Mouse (Mus musculus) cerebral cortex, adult 2 months (tissue): Measurements from ENCODE around the gene Fabp2.

Source experiments
- WGBS: fragments of 180-500 bp; shearing (Covaris S2); methylation state at CpG from one replicate; pipeline ENCODE4 v1.1.7; 2018; 5-methylcytosine and 5-hydroxymethylcytosine counted together

The Fabp2 gene

DNA sequence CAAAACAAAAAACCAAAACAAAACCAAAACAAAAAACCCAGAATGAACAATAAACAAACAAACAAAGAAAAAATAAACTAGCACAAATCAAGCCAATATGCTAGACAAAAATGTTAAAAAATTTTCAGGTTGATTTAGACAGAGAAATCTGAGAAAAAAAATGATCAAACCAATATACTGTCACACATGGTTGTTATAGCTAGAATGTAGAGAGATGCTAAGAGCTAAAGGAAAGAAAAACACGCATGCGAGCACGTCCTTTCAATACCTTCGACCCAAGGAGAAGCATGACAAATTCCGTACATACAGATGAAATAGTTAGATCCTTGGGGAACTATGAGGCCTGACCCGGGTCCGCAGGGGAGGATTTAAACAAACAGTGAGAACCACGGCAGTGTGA lies 24.4 kb downstream of the Fabp2 start, which contains the start of gene Gm10959:
Gm10959 (minus strand) TSS at position 101 of the 400 bp plus-strand sequence.
- WGBS = 91% methylated on average over 8 of the region's 8 CpGs

DNA sequence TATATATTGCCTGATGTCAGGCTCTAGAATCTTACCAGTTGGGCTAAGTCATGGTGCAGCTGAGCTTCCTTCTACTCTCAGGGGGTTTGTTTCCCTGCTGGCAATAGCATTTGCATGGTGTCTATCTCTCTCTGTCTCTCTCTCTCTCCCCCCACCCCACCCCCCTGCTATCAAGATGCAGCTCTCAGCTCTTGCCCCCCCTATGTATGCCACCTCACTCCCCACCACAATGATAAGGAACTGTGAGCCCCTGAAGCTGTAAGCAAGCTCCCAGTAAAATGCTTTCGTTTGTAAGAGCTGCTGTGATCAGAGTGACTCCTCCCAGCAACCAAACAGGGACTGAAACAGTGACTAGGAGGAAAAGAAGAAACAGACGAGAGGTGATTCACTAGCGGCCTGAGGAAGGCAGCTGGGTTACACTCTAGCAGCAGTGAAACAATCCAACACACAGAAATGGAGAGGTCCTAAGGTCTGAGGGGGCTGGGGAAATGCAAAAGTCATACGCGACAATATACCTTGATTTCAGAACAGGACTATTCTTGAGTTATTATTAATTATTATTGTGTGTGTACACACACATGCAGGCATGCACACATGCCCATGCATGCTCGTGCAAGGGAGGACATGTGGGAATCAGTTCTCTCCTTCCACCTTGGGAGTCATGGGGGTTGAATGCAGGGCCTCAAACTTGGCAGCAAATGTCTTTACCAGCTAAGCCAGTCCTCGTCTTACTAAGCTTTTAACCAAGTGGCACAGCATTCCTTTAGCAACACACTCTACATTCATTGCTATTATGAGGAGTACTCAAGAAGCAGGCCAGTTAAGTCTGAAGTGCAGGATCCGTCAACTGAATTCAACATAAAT lies 25.9 kb downstream of the Fabp2 start:
- 73% methylated on average over 8 of the region's 8 CpGs for WGBS

DNA sequence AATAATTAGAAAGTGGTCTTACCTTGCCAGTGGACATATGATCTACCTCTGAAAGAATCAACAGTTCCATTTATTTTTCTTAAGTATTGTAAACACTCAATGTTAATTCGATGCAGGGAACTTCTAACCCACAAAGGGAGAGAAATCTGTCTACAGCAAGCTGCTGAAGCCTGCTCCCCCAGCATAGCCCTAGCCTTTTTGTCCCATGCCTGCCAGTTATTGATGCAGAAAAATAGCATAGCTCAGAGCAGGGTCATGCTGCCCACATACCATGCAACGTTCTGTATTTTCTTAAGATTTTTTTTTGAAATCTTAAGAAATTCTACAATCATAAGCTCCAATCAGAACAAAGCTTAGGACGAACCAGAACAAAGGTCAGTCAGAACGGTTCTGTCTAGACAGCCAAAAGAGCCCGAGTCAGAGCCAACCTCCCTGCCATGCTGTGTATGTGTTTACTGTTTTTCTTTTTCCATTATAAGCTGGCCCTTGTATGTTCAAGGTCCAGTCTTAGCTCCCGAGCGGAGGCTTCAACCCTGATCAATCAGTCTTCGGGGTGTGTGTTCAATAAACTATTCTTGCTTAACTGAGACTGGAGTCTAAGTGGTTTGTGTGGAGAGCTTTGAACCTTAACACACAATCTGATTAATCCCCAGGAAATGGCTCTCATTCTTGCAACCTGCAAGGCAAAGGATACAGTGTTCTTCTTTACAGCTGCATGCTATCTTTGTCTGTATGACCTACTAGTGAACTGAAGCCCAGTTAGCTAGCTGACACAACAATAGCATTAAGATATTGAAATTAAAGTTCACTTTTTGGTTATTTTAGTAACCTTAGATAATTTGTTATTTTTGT lies 27.0 kb downstream of the Fabp2 start:
- 79% methylated on average over 8 of the region's 8 CpGs for WGBS

DNA sequence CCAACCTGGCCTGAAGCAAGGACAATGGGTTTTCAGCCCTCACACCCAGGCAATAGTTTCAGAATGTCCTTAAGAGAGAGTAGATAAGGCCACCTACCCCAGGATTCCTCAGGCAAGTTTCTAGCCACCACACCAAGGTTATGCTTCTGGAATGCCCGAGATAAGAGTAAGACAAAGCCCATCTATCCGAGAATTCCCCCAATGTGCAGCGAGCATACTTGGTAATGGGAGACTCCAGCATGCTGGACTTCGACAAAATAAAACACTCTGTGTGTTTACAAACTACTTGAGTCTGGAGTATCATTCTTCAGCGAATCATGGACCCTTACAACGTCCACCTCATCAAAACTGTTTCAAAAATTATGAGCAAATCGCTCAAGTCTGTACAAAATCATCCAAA lies 28.3 kb downstream of the Fabp2 start:
- 76% methylated on average over 7 of the region's 7 CpGs for WGBS

DNA sequence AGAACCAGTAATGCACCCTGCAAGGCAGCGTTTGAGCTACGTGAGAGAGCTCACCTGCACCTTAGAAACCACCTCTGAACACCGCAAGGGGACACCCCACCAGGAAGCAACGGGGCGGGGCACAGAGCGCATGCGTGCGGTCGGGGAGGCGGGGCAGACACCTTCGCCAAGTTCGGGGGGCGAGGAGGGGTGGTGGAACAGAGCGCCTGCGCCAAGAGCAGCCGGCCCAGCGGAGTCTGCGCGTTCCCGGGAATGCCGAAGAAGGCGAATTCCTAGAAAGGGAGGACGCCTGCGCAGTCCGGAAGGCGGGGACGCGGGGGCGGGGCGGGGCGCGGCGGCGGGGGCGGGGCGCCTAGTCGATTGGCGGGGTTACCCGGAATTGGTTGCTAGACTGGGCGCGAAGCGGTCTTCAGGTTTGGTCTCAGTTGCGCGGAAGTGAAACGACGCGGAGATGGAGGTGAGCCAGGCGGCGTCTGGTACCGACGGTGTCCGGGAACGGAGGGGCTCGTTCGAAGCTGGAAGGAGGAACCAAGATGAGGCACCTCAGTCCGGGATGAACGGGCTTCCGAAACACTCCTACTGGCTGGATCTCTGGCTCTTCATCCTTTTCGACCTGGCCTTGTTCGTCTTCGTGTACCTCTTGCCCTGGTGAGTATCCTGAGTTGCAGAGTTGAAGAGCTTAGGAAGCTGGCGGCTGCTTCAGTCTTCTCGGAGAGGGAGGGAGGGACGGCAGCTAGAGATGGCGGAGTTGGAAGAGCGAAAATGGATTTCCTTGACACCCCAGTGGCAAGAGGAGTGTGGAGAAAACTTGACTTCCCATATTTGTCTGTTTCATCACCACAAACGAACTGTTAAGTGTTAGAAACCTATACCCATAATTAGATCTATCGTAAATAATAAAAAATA lies 29.4 kb downstream of the Fabp2 start, which contains the start of gene 1810037I17Rik:
1810037I17Rik (plus strand) TSS at position 195 of the 906 bp plus-strand sequence.
- 1% methylated on average over 67 of the region's 68 CpGs for WGBS

DNA sequence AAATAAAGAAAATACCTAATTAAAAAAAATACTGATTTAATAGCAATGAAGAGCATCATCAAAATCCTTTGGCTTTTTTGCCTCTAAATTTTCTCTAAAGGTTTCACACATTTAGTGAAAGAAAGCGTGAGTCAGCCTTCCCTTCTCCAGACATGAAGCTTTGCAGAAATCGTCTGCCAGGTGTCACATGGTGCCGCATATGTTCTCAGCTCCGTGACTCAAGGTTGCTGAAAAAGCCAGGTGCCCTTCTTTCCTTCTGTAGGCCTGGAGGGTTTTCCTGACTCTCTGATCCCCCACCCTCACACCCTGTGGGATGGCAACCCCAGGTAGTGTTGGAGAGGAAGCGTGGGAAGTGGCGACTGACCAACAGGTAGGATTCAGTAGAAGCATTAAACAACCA lies 34.9 kb downstream of the Fabp2 start:
- 51% methylated on average over 6 of the region's 6 CpGs for WGBS

DNA sequence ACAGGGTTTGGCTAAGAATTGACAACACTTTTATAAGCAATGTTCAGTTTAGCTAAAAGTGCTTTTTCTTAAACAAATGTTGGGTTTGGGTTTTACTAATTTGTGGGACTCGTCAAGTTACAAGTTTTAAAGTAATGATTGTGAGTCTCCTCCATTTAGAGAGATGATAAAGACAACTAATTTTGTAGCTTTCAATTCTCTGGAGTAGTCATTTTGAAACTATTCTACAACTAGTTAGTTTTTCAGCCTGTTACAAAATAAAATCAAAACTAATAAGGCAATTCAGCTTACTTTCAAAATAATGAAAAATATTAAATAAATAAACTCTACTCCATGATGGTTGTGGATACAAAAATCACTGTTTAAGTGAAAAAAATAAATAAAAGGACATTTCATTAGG lies 37.6 kb downstream of the Fabp2 start:
- WGBS = 95% methylated on average over 1 of the region's 1 CpGs

DNA sequence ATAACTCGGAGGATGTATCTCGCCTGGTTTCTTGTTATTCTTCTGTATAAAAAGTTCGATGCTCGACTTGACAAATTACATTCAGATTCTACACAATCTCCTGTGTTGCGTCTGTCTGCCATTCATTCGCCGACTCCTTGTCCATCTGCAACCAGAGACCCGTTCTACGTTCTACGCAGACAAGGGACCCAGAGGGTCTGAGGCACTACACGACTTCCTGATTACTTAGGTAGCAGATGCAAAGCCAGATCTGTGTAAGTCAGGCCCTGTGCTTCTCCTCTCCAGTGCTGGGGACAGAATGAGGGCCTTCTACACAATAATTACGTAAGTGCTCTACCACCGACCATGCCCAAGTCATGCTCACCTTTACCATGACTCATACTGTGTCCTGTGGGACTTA lies 42.3 kb downstream of the Fabp2 start:
- 72% methylated on average over 13 of the region's 13 CpGs for WGBS

DNA sequence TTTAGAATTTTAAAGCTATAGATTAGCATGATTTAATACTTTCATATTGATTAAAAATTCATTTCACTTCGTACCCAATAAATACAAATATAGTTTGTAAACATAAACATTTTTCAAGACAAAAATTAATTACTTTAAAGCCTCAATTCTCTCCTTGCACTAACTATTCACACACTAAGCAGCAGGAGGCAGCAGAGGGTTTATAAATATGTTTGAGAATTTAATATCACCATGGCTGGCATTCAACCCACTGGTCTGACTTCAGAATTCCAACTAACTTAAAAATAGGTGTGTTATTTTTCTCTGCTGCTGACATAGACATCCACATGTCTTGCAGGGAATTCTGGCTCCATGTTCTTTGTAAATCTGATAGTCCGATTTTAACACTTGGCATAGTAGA lies 44.3 kb downstream of the Fabp2 start:
- WGBS = 61% methylated on average over 2 of the region's 2 CpGs

DNA sequence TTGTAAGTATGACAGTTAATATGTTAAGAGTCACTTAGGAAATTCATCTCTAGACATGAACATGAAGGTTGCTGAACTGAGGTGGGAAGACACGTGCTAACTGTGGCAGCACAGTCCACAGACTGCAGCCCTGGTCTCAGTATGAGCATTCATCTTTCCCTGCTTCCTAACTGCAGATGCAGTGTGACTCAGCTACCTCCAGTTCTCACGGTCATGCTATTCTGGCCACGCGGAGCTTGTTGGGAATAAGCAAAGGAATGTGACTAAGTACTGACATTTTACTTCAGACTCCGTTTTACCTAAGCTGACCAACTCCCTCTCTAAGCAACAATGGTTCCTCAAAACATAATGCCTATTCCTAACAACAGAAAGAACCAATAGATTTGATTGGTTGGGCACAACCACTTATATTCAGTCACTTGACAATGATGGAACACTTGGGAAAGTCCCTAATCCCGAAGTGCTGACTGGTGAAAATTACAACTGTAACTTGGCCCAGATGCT lies 48.6 kb downstream of the Fabp2 start:
- WGBS = 62% methylated on average over 6 of the region's 6 CpGs
